Mouse (Mus musculus) left cerebral cortex, adult 11 months (tissue): Measurements from ENCODE around the gene Nrap.

Experiments used
- DNase-seq: peaks from one replicate; pipeline ENCODE4 v3.0.0; 2022; ENCODE audit warnings: low spot score

The Nrap gene

DNA sequence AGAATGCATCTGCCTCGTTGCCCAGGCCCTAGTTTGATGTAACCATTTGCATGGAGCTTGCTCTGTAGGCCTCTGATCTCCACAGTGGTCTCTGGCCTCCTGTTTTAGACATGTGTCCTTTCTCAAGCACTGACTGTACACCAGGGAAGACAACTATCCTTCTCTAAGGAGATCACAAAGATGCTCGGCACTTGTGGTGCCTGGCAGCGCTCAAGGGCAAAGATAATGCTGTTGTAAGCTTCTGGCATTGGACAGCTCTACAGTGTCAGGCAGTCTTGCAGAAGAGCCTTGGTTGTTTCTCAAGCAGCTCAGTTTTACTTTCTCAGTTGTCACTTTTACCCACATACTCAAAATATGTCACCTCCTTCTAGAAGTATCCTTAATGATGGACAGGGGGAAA is 73.3 kb downstream of the Nrap start:
- DNase-seq, result no peak

DNA sequence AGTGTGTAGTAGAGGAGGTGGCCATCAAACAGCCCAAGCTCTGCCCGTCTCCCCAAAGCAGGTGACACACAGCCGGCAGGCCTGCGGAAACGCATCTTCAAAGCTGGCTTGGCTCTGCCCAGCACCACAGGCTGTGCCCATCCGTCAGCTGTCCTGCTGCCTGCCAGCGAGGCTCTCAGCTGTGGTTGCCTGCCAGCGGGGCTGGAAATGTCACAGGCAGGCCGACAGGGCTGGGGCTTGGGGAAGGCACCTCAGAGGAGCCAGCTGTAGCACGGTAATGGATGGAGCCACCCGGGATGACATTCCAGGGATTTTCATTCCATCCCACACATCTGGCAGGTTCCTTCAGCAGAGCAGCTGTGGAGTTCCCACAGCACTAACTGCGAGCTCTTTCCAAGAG is 89.0 kb downstream of the Nrap start:
- no peak for DNase-seq

DNA sequence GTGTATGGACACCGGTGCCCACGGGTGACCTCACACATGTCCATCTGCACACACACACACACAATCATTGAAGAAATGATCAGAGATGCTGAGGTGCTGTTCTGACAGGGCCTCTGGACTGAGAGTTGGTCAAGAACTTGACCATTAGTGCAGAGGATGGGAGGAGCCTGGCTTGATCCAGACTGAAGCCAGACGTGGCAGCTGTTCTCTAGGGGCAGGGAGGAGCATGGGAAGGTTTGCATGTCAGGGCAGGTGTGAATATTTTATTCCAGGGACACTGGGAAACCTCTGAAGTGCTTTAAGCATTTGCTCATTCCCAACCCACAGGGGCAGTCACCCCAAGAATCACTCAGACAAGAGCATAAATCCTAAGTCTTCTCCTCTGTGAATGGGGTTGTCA is 92.6 kb downstream of the Nrap start:
- DNase-seq, result no peak

DNA sequence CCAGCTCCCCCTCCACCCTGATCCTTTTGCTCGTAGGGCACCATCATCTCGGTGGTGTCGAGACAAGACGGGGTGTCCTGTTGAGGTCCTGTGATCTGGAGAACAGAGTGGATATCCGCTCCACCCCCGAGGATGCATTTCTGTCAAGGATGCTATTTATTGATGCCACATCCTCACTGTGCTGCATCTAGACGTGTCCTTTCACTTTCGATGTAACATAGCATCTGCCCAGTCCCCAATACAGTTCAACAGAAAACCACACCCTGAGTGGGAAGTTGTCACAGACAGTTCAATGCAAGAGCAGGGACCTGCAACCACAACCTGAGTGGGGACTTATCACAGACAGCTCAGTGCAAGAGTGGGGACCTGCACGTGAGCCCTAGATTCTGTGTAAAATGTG is 93.2 kb downstream of the Nrap start:
- DNase-seq, result no peak

DNA sequence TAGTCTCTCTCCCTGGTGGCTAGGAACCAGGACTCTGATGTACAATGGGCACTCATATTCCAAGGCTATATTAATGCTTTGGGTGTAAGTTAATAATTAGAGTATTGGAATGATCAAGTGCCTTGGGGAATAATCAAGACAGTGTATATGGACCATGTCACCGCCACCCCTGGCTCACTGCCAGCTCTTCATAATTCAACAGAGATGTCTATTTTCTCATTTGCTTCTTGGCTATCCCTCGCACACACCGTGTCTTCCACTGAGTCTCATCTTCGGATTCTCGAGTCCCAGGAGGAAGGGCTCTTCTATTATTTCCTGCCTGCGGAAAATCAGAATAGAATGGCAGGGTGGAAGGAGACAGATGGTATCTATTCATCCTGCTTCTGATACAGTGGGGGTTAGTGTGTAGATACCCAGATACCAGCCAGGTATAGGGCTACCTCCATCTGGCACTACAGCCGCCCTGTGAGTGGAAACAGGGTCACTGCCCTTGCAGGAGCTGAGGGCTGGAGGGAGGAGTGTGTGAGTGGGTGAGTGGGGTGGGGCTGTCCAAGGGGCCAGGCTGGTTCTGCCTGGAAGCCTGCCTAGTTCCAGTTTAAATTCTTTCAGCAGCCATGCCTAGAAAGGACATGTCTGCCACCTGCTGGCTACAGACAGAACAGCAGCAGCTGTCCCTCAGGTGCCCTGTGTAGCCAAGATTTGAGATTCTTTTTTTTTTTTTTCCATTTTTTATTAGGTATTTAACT is 95.0 kb downstream of the Nrap start:
- peak; percentile 61 for DNase-seq

DNA sequence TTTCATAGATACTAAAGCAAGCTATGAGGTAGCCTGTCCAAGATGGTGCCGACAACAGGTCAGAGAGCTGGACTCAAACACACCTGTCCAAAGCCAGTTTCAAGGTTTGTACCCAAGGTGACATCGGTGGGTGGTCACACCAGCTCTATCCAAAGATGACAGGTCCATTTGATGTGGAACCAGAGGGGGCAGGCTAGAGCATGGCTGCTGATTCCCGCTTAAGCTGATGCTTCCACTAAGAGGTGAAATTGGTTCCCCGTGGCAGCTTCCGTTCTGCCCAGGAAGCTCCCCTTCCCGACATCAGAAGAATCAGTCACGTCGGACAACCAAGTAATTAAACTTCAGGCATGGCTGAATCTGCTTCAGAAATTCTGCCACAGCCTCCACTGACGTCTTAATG is 97.5 kb downstream of the Nrap start:
- DNase-seq, result no peak

DNA sequence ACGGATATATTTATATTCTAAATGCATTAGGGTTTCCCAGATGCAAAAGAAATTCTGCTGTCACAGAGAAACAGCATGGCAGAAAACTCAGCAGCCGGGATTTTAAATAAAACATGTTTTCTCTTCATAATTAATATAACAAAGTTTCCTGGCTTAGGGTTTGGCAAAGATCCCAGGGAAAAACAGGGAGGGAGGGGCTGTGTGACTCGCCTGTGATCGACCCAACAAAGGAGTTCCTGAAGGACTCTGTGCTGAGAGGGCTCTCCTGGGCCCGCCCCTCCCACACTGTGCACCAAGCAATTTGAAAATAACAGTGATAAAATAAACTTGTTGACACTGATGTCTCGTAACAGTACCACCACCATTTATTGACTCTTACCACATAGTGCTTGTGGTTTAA is 97.9 kb downstream of the Nrap start:
- DNase-seq, result no peak

DNA sequence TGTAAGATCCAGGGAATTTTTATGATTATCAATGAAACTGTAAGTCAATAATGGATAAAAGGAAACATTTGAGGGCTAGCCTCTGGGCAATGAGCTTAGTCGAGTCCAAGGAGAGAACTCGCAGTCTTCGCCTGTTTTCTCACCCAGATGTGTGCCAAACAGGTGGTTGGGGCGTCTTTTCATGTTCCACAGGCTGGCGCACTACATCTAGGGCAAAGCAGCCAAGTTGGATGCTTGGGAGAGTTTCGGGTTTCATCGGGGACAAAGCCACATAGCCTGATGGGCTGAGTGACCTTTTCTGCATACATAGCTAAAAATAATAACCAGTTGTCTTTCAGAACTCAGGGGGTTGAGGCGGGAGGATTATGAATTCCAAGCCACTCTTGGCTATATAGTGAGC is 100.2 kb downstream of the Nrap start:
- no peak for DNase-seq

DNA sequence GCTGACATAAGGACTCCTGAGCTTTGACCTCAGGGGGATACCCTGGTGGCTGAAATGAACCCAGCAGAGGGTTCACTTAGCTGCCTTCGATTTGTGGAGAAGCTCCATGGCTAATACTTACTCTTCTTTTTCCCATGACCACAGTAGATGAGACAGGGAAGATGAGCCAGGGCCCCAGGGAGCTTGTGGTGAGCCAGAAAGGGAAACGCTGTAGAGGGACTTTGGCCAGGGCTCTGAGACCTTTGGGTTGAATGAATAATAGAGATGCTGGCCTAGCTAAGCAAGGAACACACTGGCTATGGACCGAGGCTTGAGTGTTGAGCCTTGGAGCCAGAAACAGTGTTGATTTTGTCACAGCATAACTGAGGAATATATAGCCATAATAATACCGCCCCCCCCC is 101.4 kb downstream of the Nrap start:
- DNase-seq, result no peak

DNA sequence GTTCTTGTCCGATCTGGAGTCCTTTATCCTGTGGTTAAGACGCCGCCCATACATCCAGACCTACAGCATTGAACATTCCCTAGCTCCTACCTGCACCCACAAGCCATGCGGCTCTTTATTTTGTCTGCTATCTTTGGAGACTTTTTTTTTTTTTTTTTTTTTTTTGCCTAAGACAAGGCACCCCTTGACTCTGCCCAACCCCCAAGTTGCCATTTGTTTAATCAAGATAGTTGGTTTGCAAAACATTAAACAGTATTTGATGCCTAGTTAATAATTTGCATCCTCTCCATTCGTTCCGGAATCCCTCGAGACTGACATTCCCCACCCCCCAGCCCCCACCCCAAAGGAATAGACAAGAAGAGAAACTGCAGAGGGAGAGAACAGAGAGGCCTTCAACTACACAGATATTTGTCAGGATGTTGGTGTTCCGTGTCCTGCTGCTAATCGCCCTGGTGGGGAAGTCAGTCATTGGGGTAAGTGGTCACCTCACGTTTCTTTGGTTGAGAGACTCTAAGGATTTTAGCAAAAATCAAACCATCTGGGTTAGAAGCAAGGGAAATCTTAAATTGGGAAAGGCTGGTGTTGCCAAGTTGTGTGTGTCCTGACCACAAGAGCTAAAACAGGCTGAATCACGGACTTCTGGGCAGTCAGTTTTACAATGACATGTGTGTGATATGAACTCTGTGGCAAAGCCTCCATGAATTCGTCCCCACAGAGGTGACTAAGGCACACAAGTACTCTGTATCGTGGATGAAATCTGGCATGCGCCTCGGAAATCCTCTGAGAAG is 102.1 kb downstream of the Nrap start:
- DNase-seq, result no peak

DNA sequence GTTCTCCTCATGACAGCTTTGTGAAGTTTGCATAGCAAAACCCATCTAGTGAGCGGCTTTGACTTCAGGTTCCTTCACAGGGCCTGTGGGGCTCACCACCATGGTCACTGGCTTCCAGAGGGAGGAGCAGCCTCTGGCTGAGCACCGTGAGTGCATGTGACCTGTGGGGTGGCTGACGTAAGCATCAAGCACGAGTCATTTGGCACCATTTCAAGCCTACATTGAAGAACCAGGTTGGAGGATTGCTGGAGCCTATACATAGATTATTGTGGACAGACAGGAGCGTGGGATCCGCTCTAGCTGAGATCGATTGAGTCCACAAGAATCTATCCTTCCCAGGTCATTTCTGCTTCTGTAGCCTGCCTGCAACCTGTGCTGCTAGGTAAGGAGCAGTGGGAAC is 103.0 kb downstream of the Nrap start, which contains the start of gene Habp2:
TSS of gene Habp2 (plus strand) at position 272 of the 400 bp plus-strand sequence.
- DNase-seq, result no peak

DNA sequence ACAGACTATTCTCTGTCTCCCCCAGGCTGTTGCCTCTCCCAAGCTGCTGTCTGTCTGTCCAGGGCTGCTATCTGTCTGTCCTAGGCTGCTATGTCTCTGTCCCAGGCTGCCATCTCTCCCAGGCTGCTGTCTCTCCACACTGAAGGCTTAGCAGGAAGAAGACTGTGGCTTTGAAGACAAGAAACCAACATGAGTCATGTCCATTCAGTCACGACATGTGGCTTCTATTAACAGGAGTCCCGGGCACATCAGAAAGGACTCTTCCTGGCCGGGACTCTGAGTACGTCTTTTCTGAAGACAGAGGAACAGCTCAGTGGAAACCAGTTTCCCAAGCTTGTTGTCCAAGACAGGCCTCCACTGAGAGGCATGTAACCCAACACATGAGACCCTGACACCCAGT is 104.6 kb downstream of the Nrap start:
- DNase-seq, result no peak

DNA sequence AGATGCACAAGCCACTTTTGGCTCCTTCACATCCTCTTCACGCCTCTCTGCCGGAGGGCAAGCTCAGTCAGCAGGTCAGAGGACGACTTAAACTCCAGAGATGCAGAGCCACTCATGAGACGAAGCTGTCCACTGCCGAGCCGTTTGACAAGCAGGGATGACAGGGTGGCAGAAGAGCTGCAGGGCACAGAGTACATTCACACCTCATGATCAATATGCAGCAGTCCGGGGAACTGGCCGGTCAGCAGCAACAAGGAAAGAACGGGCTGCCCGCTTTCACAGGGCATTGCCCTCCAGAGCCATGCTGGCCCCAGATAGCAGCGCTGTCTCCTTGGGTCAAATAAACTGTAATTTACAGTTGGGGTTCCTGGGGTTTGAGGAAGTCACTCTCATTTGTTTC is 111.5 kb downstream of the Nrap start:
- DNase-seq, result no peak

DNA sequence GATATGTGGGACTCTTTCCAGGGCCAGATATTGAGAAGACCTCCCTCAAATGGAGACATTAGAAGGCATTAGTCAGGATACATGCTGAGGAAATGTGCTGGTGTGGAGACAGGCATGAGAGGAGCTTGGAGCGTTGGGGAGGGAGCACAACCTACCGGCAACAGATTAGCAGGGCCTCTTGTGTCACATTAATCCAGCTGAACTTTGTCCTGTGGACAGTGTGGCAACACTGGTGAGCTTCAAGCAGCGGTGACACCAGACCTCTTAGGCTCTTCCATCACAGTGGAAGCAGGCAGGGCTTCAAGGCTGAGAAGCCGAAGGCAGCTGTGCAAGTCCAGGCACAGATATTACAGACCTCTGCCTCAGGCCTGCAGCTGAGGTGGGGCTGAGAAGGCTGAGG is 111.9 kb downstream of the Nrap start:
- DNase-seq, result no peak

DNA sequence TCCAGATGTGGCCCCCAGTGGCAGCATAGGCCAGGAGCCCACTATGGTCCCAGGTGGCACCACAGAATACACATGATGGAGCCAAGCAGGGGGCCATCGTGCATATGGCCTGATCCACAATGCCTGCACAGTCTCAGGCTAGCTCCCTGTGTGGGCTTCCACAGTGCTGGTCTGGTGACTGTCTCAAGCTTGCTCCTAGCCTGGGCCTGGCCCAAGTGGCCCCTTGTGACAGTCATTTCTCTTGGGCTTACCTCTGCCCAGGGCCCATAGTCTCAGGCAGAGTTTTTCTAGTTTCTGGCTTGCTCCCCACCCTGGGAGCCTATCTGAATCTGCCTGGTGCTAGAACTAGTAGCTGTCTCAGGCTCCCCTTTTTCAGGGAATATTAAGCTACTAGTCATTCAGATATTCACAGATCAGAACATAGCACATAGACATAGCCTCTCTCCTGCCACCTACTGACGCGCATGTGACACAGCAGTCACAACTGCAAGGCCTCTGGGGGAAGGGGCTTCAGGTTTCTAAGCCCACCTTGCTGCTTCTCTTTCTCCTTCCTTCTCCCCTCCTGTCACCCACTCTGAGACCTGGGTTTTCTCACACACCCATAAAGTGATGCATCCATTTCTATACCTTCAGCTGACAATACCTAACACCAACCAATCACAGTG is 112.6 kb downstream of the Nrap start:
- DNase-seq, result no peak

DNA sequence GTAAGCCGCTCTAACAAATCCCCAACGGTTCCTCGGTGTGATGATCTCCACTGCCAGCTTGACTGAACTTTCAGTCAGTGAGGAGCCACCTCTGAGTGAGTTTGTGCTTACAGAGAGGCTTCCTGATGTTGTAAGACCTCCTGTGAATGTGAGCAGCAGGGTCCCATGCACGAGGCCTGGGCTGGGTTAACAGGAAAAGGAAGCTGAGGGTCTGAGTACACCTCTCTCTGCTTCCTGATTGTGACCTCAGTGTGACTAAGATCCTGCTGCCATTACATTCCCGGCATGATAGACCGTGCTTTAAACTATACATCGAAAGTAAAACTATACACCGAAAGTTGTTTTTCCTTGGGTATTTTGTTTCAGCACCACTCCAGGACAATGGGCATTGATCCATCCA is 117.8 kb downstream of the Nrap start:
- DNase-seq, result no peak
